Mouse (Mus musculus): ENCODE measurements around the gene Gabrr2. TPM values are rescaled to one million over a fixed set of nuclear protein-coding genes. Genes with fewer than 3 reads are reported as not detected.
A peak's percentile ranks its signal among the peaks of the same experiment; 100 is the strongest.
"Not testable (repeated sequence)": the region's sequence is repeated elsewhere in the genome, so short reads cannot be mapped to it uniquely, and the experiment has no call there.

The Gabrr2 gene
- polyA plus RNA-seq, 1 experiment from 2014 or later = 1.6 TPM

DNA sequence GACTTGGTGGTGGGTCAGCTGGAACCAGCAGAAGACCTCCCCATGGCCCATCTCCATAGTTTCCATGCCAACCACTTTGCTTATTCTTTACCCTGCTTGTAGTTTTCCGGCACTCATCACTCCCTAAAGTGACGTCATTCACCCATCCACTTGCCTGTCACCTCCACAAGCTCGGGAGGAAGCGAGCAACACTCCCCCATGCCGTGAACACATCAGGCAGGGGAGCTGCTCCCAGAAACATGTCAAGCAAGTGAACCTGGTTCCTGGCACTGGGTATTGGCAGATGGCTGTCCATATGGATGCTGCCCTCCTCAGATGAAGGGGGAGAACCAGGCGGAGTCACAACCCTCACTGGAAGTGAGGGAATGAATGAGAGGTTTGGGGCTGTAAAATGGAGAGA is 6.1 kb downstream of the Gabrr2 start:
- no peak for DNase-seq (ENCODE audit: low spot score)

DNA sequence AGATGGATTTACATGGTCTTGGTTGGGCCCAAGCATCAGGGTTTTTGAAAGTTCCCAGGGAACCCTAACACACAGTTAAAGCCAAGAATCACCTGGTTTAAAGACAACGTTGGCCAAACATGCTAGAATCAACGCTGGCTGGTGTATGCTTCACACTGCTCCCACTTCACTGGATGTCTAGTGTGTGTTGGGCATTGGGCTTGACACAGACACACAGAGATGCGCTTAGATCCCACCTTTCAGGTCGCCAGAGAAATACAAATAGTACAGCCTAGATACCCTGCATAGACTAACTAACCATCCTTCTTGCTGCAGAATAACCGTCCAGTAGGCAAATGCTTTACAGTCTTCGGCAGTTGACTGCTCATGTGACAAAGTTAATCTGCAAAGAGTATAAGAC is 7.5 kb downstream of the Gabrr2 start:
- DNase-seq (ENCODE audit: low spot score) = no peak

DNA sequence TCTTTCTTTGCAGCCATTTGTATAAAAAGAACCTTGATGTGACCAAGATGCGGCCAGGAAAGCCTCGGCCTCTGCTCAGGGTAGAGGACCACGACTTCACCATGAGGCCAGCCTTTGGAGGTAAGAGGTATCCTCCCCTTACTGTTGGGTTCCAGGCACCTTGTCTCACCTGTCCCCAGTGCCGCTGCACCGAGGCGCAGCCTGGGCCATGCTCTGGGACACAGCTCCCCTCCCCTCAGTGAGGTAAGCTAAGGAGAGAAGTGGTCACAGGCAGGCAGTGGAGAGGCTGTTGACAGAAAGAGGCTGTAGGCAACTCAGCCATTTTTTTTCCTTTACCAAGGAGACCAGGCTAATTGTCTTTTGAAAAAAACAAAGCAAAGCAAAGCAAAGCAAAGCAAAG is 8.5 kb downstream of the Gabrr2 start:
- no peak for DNase-seq (ENCODE audit: low spot score)

DNA sequence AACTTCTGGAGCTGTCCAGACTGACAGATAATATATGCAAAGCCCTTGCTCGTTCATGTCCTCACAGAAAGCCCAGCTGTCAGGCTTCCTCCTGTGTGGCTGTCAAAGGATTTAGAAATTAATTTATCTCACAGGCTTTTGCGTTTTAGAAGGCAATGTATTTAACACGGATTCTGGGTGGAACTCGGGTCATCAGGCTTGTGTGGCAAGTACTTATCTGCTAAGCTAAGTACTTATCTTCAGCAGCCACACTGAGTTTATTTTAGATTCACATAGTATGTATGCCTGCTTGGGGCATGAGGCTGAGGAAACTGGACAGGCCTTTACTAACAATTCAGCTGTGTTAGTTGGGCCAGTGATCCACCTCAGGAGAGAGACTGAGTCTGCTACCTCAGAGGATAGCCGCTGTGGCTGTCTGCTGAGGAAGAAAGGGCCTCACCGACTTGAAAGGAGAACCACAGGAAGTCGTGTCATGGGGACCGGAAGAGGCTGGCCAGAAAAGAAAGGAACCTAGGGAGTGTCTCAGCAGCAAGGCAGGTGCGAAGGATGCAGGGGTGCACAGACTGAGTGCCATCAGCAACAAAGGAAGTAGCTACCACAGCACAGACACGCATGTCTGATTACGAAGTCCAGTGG is 9.8 kb downstream of the Gabrr2 start:
- peak; percentile 94 for DNase-seq (ENCODE audit: low spot score)

DNA sequence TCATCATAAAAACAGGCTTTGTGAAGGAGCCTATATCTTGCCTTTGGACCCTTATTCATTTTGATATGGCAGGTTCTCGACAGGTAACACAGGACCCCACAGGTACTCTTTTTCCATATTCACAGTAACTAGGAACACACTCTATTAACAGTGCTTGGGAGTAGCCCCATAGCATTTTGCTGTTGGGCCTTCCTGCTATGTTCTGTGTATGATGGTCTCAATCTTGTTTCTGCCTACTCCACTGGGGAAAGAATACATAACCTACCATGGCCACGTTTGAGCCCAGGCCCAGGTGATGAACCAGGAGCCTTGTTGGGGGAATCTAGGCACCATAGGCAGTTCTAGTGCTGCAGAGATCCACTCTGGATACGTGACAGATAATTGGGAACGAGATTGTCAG is 11.6 kb downstream of the Gabrr2 start:
- DNase-seq (ENCODE audit: low spot score) = no peak

DNA sequence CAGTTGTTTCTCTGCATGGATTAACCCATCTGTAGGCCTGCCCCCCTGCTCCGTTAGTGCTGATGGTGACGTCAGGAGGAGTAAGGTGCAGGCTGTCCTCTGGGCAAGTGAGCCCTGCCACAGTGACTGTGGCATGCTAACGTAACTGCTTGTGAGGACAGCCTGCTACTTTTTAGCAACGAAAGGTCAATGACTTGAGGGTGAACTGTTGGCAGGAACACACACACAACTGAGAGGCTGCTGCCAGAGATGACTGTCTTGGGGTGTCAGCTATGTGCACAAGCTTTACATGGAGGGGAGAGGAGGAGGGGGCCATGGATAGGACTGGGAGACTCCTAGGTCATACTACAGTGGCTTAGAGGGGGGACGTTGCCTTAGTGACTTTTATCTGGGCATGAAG is 12.1 kb downstream of the Gabrr2 start:
- DNase-seq (ENCODE audit: low spot score) = no peak

DNA sequence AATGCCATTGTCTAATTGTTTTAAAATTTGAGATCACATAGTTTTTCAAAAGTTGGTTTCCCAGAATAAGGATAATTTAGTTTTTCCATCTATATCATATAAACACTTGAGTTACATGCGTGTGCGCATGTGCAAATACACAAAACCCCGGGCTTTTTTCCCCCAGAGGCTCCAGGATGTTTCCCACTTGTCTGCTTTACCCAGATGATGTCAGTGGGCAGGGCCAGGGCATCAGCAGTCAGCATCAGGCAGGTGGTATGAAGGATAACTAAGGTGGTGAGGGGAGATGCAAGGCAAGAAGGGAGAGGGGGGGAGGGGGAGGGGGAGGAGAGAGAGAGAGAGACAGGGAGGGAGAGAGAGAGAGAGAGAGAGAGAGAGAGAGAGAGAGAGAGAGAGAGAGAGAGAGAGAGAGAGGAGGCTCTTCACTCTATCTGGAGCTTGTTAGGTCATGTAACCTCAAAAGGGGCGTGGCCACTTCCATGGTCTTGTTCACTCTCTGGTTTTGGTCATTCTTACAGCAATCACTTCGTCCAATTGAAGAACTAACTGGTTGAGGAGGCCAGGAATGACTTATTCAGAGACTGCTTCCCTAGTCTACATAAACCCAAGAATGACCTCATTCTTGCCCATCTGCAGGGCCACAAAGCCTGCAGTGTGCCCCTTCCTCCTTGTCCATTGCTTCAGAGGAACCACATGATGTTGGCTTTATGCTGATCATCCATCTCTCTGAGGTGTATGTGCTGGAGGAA is 13.2 kb downstream of the Gabrr2 start:
- no peak for DNase-seq (ENCODE audit: low spot score)

DNA sequence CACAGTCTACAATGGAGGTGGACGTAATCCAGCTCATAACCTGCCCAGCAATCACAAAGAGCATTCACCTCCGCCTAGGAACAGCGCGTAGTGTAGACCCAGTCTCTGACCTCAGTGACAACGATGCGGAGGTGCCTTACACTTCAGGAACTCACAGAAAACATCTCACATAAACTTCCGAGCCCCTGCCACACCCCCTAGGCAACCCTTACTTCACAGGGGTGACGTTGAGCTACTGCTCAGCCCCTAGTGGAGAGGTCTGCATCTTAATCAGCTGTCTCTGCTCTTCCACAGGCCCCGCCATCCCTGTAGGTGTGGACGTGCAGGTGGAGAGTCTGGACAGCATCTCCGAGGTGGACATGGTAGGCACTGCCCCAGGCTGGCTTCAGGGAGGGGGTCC is 14.4 kb downstream of the Gabrr2 start:
- DNase-seq (ENCODE audit: low spot score) = no peak

DNA sequence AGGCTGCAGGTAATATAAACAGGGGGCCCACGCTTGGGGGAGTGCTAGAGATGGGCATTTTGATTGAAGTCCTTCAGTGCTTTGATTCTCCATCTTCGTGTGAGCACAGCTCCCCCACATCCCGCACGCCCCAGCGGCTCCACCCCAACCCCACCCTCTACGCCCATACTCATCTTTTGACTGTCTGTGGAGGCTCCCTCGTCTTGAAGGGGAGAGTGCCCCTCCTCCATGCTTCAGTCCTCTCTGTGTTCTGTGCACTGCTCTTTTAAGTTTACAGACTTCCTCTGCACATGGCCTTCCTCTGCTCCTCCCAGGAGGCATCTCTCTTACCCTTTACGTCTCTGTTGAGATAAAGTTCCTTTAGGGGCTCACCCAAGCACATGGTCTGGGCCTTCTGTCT is 14.9 kb downstream of the Gabrr2 start:
- DNase-seq (ENCODE audit: low spot score) = peak; percentile 78

DNA sequence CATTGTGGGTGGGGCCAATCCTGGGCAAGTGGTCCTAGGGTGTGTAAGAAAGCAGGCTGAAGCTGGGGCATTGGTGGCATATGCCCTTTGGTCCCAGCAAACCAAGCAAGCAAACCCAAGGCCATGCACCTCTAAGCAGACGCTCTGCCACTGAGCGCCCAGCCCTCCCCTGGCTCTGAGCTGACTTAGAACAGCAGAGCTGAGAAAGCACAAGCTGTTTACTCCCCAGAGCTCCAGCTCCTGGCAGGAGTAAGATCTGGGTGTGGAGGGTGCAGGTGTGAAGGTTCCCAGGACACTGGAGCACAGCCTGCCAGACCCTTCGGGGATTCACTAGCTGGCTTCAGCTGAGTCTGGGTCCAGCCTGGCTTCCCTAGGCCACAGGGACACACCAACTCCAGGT is 15.7 kb downstream of the Gabrr2 start:
- no peak for DNase-seq (ENCODE audit: low spot score)

DNA sequence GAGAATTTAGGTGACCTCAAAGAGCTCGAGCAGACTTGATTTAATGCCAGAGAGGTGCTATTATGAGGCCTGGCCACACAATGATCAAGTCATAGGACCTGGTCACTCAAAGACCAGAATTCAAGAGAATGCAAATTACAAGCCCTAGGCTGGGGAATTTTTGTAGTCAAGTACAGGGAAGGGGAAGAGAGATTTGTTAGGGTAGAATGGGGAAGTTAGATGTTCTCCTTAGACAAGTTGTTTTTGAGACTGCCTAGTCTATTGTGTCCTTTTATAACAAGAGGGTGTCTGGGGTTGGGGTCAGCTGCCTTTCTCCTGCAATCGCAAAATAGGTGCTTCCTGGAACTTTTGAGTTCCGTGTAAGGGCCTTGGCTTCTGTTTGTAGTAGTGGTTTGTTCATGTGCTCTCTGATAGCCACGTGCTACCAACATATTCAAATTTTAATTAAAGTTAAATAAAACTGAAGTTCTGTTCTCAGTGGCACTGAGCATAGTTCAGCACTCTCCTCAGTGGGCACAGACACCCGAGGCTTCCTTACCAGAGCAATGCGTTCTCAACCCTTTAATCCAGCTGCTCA is 36.4 kb downstream of the Gabrr2 start:
- DNase-seq (ENCODE audit: low spot score) = no peak

DNA sequence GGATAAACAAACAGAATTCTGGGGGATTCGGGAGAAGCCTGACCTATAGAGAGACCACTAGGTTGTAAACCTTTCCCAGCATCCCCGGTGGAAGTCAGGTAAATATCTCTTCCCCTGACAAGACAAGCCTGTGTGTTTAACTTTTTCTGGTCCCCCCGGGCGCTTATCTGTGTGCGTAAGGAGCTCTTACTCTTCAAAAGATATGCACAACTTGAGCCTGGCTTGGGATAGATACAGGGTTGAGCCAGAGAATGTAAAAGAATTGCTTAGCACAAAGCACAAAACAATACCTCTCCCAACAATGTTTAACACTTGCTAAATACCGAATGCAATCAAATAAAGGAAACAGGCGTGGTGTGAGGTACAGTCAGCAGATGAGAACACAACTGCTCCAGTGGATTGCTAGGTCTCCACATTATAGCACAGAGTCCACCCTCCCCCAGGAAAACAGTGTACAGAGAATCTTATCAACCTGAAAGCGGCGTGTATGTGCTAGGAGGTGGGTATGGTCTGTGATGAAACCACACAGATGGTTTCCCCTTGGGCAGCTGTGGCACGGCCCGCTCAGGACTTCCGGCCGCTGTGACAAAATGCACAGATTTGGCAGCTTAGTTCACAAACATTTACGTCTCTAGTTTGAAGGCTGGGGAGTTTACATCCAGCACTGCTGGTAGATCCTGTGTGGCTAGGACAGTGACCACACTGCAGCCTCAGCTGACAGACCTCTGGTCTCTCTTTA is 47.1 kb downstream of the Gabrr2 start:
- peak; percentile 30 for DNase-seq (ENCODE audit: low spot score)

DNA sequence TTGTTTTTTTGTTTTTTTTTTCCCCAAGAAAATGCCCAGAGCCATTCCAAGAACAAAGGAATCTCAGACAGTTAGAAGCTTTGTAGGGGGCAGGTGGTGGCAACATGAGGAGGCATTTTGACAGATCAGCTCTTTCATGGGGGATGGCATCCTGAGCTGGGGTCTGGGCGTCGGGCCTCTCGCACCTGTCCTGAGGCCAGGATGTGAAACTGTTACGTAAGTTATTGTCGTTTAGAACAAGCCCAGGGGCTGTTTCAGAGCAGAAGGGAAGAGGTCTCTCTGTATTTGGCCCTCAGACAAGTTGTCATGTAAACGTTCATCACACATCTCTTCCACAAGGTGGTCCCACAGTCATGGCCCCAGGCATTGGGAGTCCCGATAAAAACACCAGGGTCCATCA is 48.0 kb downstream of the Gabrr2 start:
- DNase-seq (ENCODE audit: low spot score) = peak; percentile 34

DNA sequence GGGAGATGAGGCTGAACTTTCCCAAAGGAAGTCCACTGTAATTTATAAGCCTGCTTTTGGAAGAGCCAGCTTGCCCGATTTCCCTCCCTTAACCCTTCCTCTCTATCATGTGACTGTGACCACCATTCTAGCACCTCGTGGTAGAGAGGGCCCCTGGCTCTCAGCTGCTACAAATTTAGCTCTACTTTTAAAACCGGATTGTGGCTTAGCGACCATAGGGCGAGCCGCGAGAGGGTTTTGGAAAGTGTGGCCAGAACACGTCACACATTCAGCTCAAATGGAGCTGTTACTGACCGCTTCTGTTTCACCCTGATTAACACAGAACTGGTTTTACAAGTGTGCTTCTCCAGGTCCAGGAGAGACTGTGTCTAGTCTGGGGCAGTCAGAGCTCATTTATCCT is 48.6 kb downstream of the Gabrr2 start:
- DNase-seq (ENCODE audit: low spot score) = no peak

DNA sequence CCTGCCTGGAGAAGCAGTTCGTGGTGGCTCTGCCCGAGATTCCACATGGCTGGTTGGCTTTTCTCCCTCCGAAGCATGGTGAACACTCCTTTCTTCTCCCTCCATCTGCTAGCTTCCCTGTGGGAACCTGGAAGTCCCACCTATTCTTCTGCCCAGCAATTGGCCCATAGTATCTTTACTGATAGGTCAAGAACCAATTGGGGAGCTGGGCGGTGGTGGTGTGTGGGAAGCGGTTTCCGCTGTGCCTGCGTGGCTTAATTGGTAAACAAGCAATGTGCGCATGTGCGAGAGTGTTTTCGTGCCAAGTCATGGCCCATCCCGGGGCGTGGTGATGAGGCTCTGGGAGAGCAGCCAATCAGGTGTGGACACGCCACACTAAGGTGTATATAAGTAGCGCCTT is 50.1 kb downstream of the Gabrr2 start:
- not testable (repeated sequence) for DNase-seq (ENCODE audit: low spot score)

DNA sequence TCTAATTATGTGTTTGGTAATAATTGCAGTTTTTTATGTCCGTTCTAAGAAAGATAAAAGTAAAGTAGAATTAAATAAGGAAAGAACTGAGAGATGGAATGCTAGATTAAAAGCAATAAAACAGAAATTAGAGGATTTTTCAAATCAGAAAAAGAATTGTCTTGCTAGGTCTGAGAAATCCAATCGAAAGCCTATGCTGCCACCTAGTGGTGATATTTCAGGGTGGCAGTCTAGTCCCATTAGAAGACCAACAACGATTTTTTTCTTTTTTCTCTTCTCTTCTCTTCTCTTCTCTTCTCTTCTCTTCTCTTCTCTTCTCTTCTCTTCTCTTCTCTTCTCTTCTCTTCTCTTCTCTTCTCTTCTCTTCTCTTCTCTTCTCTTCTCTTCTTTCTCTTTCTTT is 56.3 kb downstream of the Gabrr2 start:
- DNase-seq (ENCODE audit: low spot score) = peak; percentile 82

DNA sequence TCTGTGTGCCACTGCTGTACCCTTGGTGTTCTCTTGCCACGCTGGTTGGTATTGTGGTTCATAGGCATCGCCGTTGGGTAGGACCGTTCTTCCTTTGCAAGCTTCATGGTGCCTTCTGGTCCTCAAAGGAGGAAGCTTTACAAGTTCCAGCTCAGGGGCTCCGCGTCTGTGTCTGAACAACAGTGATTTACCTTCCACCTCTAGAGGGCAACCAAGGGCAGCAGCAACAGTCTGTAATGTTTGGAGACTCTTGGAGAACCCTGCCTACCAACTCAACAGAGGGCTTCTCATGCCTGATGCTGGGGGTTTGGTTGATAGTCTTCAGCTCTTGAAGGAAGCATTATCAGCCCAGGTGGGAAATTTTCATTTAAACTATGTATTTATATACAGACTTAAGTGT is 61.7 kb downstream of the Gabrr2 start:
- peak; percentile 60 for DNase-seq (ENCODE audit: low spot score)

DNA sequence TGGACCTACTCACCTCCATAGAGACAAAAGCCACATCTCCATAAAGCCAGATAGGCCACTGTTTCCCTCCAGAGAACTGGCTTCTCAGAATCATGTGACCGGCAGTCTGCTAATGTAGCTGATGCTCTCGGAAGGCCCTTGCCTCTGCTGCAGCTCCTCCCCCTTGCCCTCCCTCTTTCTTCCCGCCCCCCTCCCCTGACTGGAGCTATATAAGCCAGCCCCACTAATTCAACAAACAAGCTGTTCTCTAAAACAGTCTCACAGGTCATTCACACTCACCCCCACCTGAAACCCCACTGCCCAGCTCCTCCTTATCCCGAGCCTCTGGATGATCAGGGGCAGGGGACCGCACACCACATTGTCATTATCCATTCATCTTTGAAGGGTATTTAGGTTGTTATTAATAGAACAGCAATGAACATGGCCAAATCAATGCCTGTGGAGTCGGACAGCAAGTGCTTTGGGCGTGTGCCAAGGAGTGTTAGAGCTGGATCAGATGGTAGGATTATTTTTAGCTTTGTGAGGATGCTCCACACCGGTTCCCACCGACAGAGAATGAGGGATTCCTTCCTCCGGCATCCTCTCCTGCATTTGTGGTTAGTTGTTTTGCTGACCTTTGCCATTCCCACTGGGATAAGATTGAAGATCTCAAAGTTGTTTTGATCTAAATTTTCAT is 62.7 kb downstream of the Gabrr2 start:
- no peak for DNase-seq (ENCODE audit: low spot score)

DNA sequence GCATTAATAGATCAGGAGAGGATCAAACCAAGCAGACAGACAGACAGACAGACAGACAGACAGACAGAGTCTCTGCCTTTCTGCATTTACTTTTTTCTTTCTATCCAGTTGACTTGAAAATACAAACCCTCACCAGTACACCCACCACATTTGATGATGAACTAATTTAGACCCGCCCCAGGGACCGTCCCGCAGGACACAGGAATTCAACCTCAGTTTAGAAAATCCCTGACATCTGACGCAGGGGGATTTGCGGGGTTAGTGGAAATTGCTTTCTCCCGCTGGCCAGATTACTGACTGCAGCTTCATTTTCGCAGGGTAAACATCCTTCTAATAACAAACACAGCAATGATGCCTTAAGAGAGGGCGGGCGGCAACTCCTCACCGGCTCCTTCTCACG is 69.4 kb downstream of the Gabrr2 start, which contains the start of gene Gabrr1:
Gene Gabrr1 (plus strand): TSS at position 301 of the 400 bp plus-strand sequence.
- no peak for DNase-seq (ENCODE audit: low spot score)

Measured in thymus, postnatal 0 days (tissue).